Mouse (Mus musculus) liver, embryonic 14.5 days (tissue): Measurements from ENCODE around the gene Ube2s.

ENCODE experiments used
- CTCF ChIP-seq: IDR thresholded peaks from 2 replicates; pipeline ENCODE4 v1.5.1; 2016; ENCODE audit warnings: antibody characterized with exemption, low read depth, control low read depth
- EP300 ChIP-seq: IDR thresholded peaks from 2 replicates; pipeline ENCODE4 v1.6.1; 2016; ENCODE audit warnings: antibody characterized with exemption, low read depth

- no peak for TF ChIP-seq CTCF
- TF ChIP-seq EP300: no peak
Observed at GRCm38 (mm10) chr7:4851315-4851688, 38.9 kb upstream of the Ube2s start.
